Mouse (Mus musculus): ENCODE data around the gene Pnpo. TPM values are rescaled to one million over a fixed set of nuclear protein-coding genes. Genes with fewer than 3 reads are reported as not detected.

Pnpo gene
- polyA plus RNA-seq (2014; fragmentation: Nextera tagmentation; extraction: Ambion mirVana) = 206 and 226 TPM in 2 replicates

DNA sequence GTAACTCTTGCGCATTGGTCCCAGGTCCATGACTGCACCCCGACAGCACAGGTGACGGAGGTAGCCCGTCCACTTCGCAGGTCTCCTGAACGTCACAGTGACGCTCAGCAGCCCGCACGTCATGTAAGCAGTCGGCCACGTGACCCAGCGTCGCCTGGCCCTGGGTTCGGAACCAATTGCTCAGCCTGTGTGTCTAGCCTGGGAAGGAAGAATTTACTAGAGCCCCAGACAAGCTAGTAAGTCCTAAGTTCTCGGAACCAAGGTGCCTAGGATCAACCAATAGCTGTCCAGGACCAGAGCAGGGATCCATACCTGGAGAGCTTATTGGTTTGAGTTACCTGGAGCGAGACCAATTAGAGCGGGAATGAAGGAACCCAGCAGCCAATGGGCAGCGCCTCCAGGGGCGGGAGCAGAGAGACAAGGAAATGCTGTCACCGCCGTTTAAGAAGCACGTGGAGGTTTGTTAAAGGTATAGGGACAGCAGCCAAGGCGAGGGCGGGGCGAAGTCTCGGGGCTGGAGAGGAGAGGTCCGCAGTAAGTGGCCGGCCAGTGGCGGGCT lies at the start of gene Pnpo:
Gene Pnpo, minus strand, starts transcription at position 241 of the 559 bp plus-strand sequence.
- H3K27ac ChIP-seq (ENCODE audit: low read depth, low read length) = peak within 1 kb of the TSS; percentile 95
- ATAC-seq (replicated peaks; ENCODE audit: low FRiP score) (peak; percentile 85), DNase-seq (ENCODE audit: low spot score) (peak; percentile 86)
- WGBS = under 1% methylated on average over 29 of the region's 29 CpGs
- no peaks in the 10 kb centered on the region for H3K27me3 ChIP-seq (replicated peaks; ENCODE audit: control insufficient read depth, insufficient read depth, low read length)
- H3K4me2 ChIP-seq = peak within 1 kb of the TSS; percentile 80
- peaks cover 15% of the 10 kb centered on the region for H3K36me3 ChIP-seq (ENCODE audit: control insufficient read depth, insufficient read depth, low read length)
- no peaks in the 10 kb centered on the region for H3K9me3 ChIP-seq (ENCODE audit: control insufficient read depth, low read length)
- H3K9ac ChIP-seq (ENCODE audit: low read depth, low read length) = peak within 1 kb of the TSS; percentile 77
- peaks cover 26% of the 10 kb centered on the region for H3K4me1 ChIP-seq (replicated peaks; ENCODE audit: control insufficient read depth, insufficient read depth, low read length)
- H3K4me3 ChIP-seq (ENCODE audit: low read depth, low read length) = peak within 1 kb of the TSS; percentile 71

DNA sequence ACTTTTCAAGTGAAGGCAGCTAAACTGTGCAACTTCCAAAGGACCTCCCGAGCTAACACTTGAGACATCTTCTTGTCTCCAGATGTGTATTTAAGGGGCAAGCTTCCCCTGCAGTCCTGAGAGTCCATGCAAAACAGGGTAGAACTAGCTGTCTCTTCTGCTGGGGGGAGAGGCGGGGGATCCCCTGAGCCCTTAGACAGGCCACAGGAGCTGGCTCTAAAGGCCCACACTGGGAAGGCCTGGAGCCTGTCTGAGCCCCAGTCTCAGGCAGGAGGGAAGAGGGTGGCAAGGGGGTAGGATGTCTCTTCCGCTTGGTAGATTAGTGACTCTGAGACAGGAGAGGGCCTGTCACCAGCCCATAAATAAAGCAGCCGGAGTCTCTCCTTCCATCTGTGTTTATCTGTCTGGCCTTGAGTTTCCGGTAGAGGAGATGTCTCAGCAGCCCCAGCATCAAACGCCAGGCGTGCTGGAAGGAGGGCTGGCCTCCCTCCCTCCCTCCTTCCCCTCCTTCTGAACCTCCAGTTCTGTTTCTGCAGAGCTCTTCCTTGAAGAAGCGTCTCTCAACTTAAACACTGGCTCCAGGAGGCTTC lies 49.0 kb upstream of the Pnpo start:
- DNase-seq (ENCODE audit: low spot score) (peak; percentile 53), ATAC-seq (replicated peaks; ENCODE audit: low FRiP score) (no peak)
- Histone ChIP-seq H3K27ac (ENCODE audit: low read depth, low read length) (peak overlapping the region; percentile 56), H3K9me3 (ENCODE audit: control insufficient read depth, low read length) (no peaks in the 10 kb centered on the region), H3K36me3 (ENCODE audit: control insufficient read depth, insufficient read depth, low read length) (no peaks in the 10 kb centered on the region), H3K9ac (ENCODE audit: low read depth, low read length) (peak overlapping the region; percentile 27), H3K4me3 (ENCODE audit: low read depth, low read length) (no peak overlapping the region), H3K27me3 (replicated peaks; ENCODE audit: control insufficient read depth, insufficient read depth, low read length) (peaks cover 38% of the 10 kb centered on the region), H3K4me1 (replicated peaks; ENCODE audit: control insufficient read depth, insufficient read depth, low read length) (peaks cover 27% of the 10 kb centered on the region), H3K4me2 (0 out of 2 replicates have a peak overlapping the region, but pooled peaks have one; percentile 25)
- WGBS = 21% methylated on average over 8 of the region's 8 CpGs

DNA sequence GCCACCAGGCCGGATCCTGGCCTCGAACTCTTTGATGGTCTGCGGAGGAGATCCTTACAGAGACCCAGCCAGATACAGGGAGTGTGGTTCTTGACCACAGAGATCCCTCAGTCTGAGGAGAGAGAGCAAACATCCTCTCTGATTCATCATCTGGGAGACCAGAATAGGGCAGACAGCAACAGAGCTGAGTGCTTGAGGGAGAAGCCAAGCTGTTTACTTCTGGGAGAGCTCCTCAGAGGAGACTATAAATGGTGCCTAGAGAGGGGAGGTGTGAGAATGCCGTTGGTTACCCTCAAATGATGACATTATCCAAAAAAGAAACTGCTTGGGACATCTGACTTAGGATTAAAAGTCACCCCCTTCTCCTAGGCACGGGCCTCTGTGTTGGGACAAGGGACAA lies 47.7 kb upstream of the Pnpo start:
- WGBS = 71% methylated on average over 5 of the region's 5 CpGs
- ATAC-seq (replicated peaks; ENCODE audit: low FRiP score) = no peak
- Histone ChIP-seq H3K4me2 (no peak overlapping the region), H3K36me3 (ENCODE audit: control insufficient read depth, insufficient read depth, low read length) (no peaks in the 10 kb centered on the region), H3K4me3 (ENCODE audit: low read depth, low read length) (no peak overlapping the region), H3K27me3 (replicated peaks; ENCODE audit: control insufficient read depth, insufficient read depth, low read length) (peaks cover 38% of the 10 kb centered on the region), H3K27ac (ENCODE audit: low read depth, low read length) (no peak overlapping the region), H3K9ac (ENCODE audit: low read depth, low read length) (no peak overlapping the region), H3K4me1 (replicated peaks; ENCODE audit: control insufficient read depth, insufficient read depth, low read length) (peaks cover 28% of the 10 kb centered on the region), H3K9me3 (ENCODE audit: control insufficient read depth, low read length) (no peaks in the 10 kb centered on the region)
- no peak for DNase-seq (ENCODE audit: low spot score)

DNA sequence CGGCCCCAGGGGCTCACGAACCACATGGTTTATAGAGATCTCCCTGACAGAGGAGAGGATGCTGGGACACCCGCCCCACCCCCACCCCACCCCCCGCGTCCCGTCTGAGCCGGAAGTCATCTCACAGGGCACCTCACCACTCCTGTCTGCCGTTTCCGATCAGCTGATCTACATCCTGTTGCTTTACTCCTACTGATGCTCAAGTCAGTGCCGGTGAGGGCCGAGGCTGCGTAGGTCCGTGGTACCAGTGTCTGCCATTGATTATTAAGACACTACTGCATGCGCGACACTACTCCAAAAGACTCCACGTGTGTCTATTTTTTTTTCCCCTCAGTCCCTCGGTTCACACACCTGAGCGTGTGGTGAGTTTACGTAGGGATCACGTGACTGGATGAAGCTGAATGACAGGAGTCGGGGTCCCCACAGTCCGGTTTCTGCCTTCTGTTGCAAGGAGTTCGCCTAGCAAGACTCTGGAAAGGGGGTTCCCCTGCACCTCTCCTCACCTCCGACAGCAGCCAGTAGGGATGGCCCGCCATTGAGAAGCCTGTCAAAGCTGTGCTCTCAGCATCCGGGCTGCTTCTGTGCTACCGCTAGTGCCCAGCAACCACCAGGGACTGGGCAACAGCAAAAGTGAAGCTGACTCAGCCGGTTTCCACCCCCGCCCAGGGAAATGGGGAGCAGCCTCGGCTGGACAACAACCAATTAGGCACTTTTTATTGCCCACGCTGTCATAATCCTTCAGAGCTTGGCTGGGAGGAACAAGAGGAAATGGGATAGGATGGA lies 44.3 kb upstream of the Pnpo start:
- Histone ChIP-seq H3K9ac (ENCODE audit: low read depth, low read length) (no peak overlapping the region), H3K4me3 (ENCODE audit: low read depth, low read length) (peak overlapping the region; percentile 21; the same call in 1 of the 2 replicates), H3K4me2 (peak overlapping the region; percentile 51), H3K9me3 (ENCODE audit: control insufficient read depth, low read length) (no peaks in the 10 kb centered on the region), H3K27me3 (replicated peaks; ENCODE audit: control insufficient read depth, insufficient read depth, low read length) (peaks cover 50% of the 10 kb centered on the region), H3K4me1 (replicated peaks; ENCODE audit: control insufficient read depth, insufficient read depth, low read length) (peaks cover 22% of the 10 kb centered on the region), H3K27ac (ENCODE audit: low read depth, low read length) (no peak overlapping the region), H3K36me3 (ENCODE audit: control insufficient read depth, insufficient read depth, low read length) (no peaks in the 10 kb centered on the region)
- DNase-seq (ENCODE audit: low spot score) (no peak), ATAC-seq (replicated peaks; ENCODE audit: low FRiP score) (no peak)
- WGBS = 7% methylated on average over 31 of the region's 31 CpGs

DNA sequence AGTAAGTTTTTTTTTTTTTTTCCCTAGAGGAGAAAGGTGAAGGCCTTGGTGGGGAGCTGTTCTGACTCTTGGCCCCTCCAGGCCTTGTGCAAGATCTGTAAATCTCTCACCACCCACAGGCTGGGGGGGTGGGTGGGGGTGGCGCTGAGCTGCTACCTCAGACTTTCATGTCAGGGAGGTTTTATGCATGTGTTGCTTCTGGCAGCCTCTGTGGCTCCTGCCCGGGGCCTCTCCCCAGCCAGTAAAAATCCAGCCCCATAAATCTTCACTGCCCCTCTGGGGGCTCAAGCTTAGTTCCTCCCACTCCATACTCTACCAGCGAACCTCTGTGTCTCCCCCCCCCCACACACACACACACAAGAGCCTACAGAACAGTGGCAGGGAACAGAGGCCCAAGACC lies 42.7 kb upstream of the Pnpo start:
- no peak overlapping the region for H3K4me2 ChIP-seq
- peaks cover 46% of the 10 kb centered on the region for H3K27me3 ChIP-seq (replicated peaks; ENCODE audit: control insufficient read depth, insufficient read depth, low read length)
- WGBS = 35% methylated on average over 3 of the region's 3 CpGs
- no peak for ATAC-seq (replicated peaks; ENCODE audit: low FRiP score)
- no peak overlapping the region for H3K27ac ChIP-seq (ENCODE audit: low read depth, low read length)
- H3K4me1 ChIP-seq (replicated peaks; ENCODE audit: control insufficient read depth, insufficient read depth, low read length) = peaks cover 11% of the 10 kb centered on the region
- no peak for DNase-seq (ENCODE audit: low spot score)
- H3K9me3 ChIP-seq (ENCODE audit: control insufficient read depth, low read length) = no peaks in the 10 kb centered on the region
- H3K36me3 ChIP-seq (ENCODE audit: control insufficient read depth, insufficient read depth, low read length) = no peaks in the 10 kb centered on the region
- H3K9ac ChIP-seq (ENCODE audit: low read depth, low read length) = no peak overlapping the region
- no peak overlapping the region for H3K4me3 ChIP-seq (ENCODE audit: low read depth, low read length)

DNA sequence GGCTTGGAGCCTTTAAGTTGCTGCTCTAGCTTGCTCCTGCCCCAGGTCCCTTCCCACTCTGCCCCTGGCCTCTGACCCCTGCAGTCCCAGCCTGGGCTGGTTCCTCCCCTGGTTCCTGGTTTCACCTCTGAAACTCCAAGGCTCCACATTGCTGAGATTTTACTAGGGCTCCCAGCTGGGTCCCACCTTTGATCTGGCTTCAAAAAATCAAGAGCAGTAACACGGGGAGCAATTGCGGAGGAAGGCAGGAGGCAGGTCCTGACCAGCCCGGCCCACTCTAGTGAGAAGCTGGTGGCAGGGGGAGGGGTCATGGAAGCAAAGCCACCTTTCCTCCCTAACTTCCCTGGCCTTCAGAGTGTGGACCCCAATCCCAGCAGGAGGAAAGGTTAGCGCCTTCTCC lies 41.1 kb upstream of the Pnpo start:
- H3K4me2 ChIP-seq = no peak overlapping the region
- WGBS = 34% methylated on average over 4 of the region's 4 CpGs
- no peak overlapping the region for H3K4me3 ChIP-seq (ENCODE audit: low read depth, low read length)
- ATAC-seq (replicated peaks; ENCODE audit: low FRiP score) (no peak), DNase-seq (ENCODE audit: low spot score) (no peak)
- H3K4me1 ChIP-seq (replicated peaks; ENCODE audit: control insufficient read depth, insufficient read depth, low read length) = peaks cover 11% of the 10 kb centered on the region
- no peak overlapping the region for H3K27ac ChIP-seq (ENCODE audit: low read depth, low read length)
- no peaks in the 10 kb centered on the region for H3K36me3 ChIP-seq (ENCODE audit: control insufficient read depth, insufficient read depth, low read length)
- H3K9ac ChIP-seq (ENCODE audit: low read depth, low read length) = no peak overlapping the region
- peaks cover 46% of the 10 kb centered on the region for H3K27me3 ChIP-seq (replicated peaks; ENCODE audit: control insufficient read depth, insufficient read depth, low read length)
- H3K9me3 ChIP-seq (ENCODE audit: control insufficient read depth, low read length) = no peaks in the 10 kb centered on the region

DNA sequence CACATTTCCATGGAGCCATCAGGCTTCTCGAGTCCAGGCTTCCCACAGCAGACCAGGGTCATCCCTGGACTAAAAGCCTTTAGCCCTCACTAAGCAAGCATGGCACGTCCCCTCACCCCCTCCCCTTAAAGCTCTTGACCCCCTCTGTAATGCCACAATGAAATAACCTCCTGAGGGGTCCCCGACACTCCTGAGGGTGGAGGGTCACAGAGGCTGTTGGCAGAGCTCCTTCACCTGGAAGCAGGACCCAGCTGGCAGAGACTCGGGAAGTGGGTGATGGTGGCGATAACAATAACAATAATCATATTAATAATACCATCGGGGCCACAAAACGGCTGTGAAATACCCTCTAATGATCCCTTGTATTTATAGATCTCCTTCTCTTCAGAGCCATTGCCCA lies 39.1 kb upstream of the Pnpo start, which contains the start of gene Sp2:
Gene Sp2, minus strand, starts transcription at position 101 of the 400 bp plus-strand sequence.
- DNase-seq (ENCODE audit: low spot score) (no peak), ATAC-seq (replicated peaks; ENCODE audit: low FRiP score) (no peak)
- Histone ChIP-seq H3K4me1 (replicated peaks; ENCODE audit: control insufficient read depth, insufficient read depth, low read length) (peaks cover 17% of the 10 kb centered on the region), H3K27me3 (replicated peaks; ENCODE audit: control insufficient read depth, insufficient read depth, low read length) (peaks cover 40% of the 10 kb centered on the region), H3K27ac (ENCODE audit: low read depth, low read length) (no peak within 1 kb of the TSS), H3K36me3 (ENCODE audit: control insufficient read depth, insufficient read depth, low read length) (no peaks in the 10 kb centered on the region), H3K4me2 (peak within 1 kb of the TSS; percentile 14; the same call in 1 of the 2 replicates), H3K4me3 (ENCODE audit: low read depth, low read length) (no peak within 1 kb of the TSS), H3K9ac (ENCODE audit: low read depth, low read length) (no peak within 1 kb of the TSS), H3K9me3 (ENCODE audit: control insufficient read depth, low read length) (no peaks in the 10 kb centered on the region)
- WGBS = 76% methylated on average over 7 of the region's 7 CpGs

DNA sequence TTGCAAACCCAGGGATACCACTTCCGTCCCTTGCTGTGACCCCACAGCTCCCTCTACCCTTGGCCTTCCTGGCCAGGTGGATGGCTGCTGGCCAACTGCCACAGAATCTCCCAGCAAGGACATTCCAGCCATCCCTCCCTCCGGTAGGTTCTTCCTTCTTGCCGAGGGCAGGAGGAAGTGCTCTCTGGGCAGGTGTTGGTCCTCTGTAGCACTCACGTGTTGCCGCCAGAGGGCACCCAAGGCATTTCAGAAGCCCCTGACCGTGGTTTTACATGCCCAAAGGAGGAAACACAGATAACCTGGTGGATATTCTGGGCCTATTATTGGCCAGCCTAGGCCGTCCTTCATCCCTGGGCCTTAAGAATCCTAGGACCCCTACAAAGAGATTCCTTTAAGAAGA lies 38.6 kb upstream of the Pnpo start:
- Histone ChIP-seq H3K27me3 (replicated peaks; ENCODE audit: control insufficient read depth, insufficient read depth, low read length) (peaks cover 35% of the 10 kb centered on the region), H3K9ac (ENCODE audit: low read depth, low read length) (no peak overlapping the region), H3K4me1 (replicated peaks; ENCODE audit: control insufficient read depth, insufficient read depth, low read length) (peaks cover 12% of the 10 kb centered on the region), H3K36me3 (ENCODE audit: control insufficient read depth, insufficient read depth, low read length) (no peaks in the 10 kb centered on the region), H3K4me3 (ENCODE audit: low read depth, low read length) (no peak overlapping the region), H3K9me3 (ENCODE audit: control insufficient read depth, low read length) (no peaks in the 10 kb centered on the region), H3K27ac (ENCODE audit: low read depth, low read length) (no peak overlapping the region), H3K4me2 (peak overlapping the region; percentile 14; the same call in 1 of the 2 replicates)
- ATAC-seq (replicated peaks; ENCODE audit: low FRiP score) (no peak), DNase-seq (ENCODE audit: low spot score) (peak; percentile 78)
- 6% methylated on average over 7 of the region's 7 CpGs for WGBS
